In genomic region chr4:155246691-155247105, GRCm38 (mm10) we compare ENCODE assay signal across 9 mouse cellular contexts. TPM values are rescaled to one million over a fixed set of nuclear protein-coding genes. Genes with fewer than 3 reads are reported as not detected.
DNase-seq lines count a peak whose midpoint lies in the region; ATAC-seq lines count a peak whose summit lies in the region.
"Had no signal": no experiment of that assay in that cellular context is flagged by ENCODE, and none has a peak within 500 bp of the region (broad histone marks: within the 10 kb centered on the region; RNA-seq: fewer than 3 reads in every experiment).

No protein-coding gene starts in this region.

- 84% methylated on average over 12 of the region's 12 CpGs for WGBS in midbrain, embryonic 10.5 days
- WGBS in midbrain, embryonic 11.5 days = 86% methylated on average over 12 of the region's 12 CpGs
- WGBS in hindbrain, embryonic 15.5 days = 48% methylated on average over 12 of the region's 12 CpGs
- WGBS in stomach, embryonic 16.5 days = 78% methylated on average over 12 of the region's 12 CpGs

- DNase-seq in midbrain, embryonic 10.5 days (ENCODE audit: low spot score) = no peak
- no peak for DNase-seq in midbrain, embryonic 11.5 days (ENCODE audit: low spot score, missing footprints)
- peak; percentile 88 for DNase-seq in cerebellum, postnatal 14 days
- DNase-seq in left cerebral cortex, adult 8-10 months (ENCODE audit: low spot score in 2 of 2) = peak; percentile 43 to 85
- DNase-seq in urinary bladder, postnatal 10 days (ENCODE audit: low spot score) = no peak
- no peak for DNase-seq in spleen, postnatal 36 days (ENCODE audit: low spot score in 2 of 2)

- no peak overlapping the region for H3K4me3 ChIP-seq in midbrain, embryonic 10.5 days
- H3K4me3 ChIP-seq in midbrain, embryonic 11.5 days (ENCODE audit: low read depth, low read length) = no peak overlapping the region
- H3K4me3 ChIP-seq in hindbrain, embryonic 15.5 days = no peak overlapping the region
- no peak overlapping the region for H3K4me3 ChIP-seq in stomach, embryonic 16.5 days (replicated peaks; ENCODE audit: low read length)
- H3K4me3 ChIP-seq: heart, embryonic 15.5 days had no signal

- H3K9ac ChIP-seq in midbrain, embryonic 11.5 days (ENCODE audit: low read length) = no peak overlapping the region
- H3K9ac ChIP-seq in hindbrain, embryonic 15.5 days = no peak overlapping the region
- peak overlapping the region; percentile 46; the same call in 1 of the 2 replicates for H3K9ac ChIP-seq in stomach, embryonic 16.5 days (ENCODE audit: low read length)
- H3K9ac ChIP-seq: heart, embryonic 15.5 days had no signal

- peaks cover 35% of the 10 kb centered on the region for H3K4me1 ChIP-seq in midbrain, embryonic 10.5 days
- H3K4me1 ChIP-seq in midbrain, embryonic 11.5 days (ENCODE audit: control insufficient read depth, insufficient read depth, low read length) = peaks cover 16% of the 10 kb centered on the region
- peaks cover 29% of the 10 kb centered on the region for H3K4me1 ChIP-seq in hindbrain, embryonic 15.5 days (replicated peaks)
- H3K4me1 ChIP-seq in stomach, embryonic 16.5 days (ENCODE audit: control insufficient read depth, insufficient read depth, low read length) = peaks cover 19% of the 10 kb centered on the region

- H3K27ac ChIP-seq in midbrain, embryonic 10.5 days (replicated peaks) = peak overlapping the region; percentile 50
- H3K27ac ChIP-seq in midbrain, embryonic 11.5 days (ENCODE audit: low read depth, low read length) = no peak overlapping the region
- peak overlapping the region; percentile 23; the same call in 1 of the 2 replicates for H3K27ac ChIP-seq in hindbrain, embryonic 15.5 days (replicated peaks)
- H3K27ac ChIP-seq in stomach, embryonic 16.5 days (ENCODE audit: low read length) = no peak overlapping the region
- H3K27ac ChIP-seq: heart, embryonic 15.5 days had no signal

- H3K27me3 ChIP-seq in midbrain, embryonic 10.5 days (ENCODE audit: low read depth, poor library complexity, severe bottlenecking) = no peaks in the 10 kb centered on the region; the same call in 1 of the 2 replicates
- no peaks in the 10 kb centered on the region for H3K27me3 ChIP-seq in midbrain, embryonic 11.5 days (ENCODE audit: control insufficient read depth, insufficient read depth, low read length)
- no peaks in the 10 kb centered on the region for H3K27me3 ChIP-seq in hindbrain, embryonic 15.5 days
- no peaks in the 10 kb centered on the region for H3K27me3 ChIP-seq in stomach, embryonic 16.5 days (ENCODE audit: control insufficient read depth, insufficient read depth, low read length)
- H3K27me3 ChIP-seq: heart, embryonic 15.5 days had no signal

- H3K9me3 ChIP-seq in midbrain, embryonic 10.5 days (replicated peaks) = no peaks in the 10 kb centered on the region
- H3K9me3 ChIP-seq in midbrain, embryonic 11.5 days (ENCODE audit: control insufficient read depth, low read length) = no peaks in the 10 kb centered on the region; the same call in 1 of the 2 replicates
- no peaks in the 10 kb centered on the region for H3K9me3 ChIP-seq in hindbrain, embryonic 15.5 days
- no peaks in the 10 kb centered on the region for H3K9me3 ChIP-seq in stomach, embryonic 16.5 days (replicated peaks; ENCODE audit: control insufficient read depth, low read length)
- H3K9me3 ChIP-seq: heart, embryonic 15.5 days had no signal

- H3K36me3 ChIP-seq in midbrain, embryonic 10.5 days = 0 out of 2 replicates have a peak, but pooled peaks cover under 1% of the 10 kb centered on the region
- H3K36me3 ChIP-seq in midbrain, embryonic 11.5 days (ENCODE audit: control insufficient read depth, insufficient read depth, low read length) = no peaks in the 10 kb centered on the region
- H3K36me3 ChIP-seq in hindbrain, embryonic 15.5 days = no peaks in the 10 kb centered on the region
- H3K36me3 ChIP-seq in stomach, embryonic 16.5 days (ENCODE audit: control insufficient read depth, insufficient read depth, low read length) = no peaks in the 10 kb centered on the region
- H3K36me3 ChIP-seq: heart, embryonic 15.5 days had no signal

- no peak for ATAC-seq in midbrain, embryonic 11.5 days (ENCODE audit: low FRiP score)
- ATAC-seq in hindbrain, embryonic 15.5 days (ENCODE audit: low FRiP score, low read depth) = no peak
- ATAC-seq in stomach, embryonic 16.5 days (ENCODE audit: insufficient read depth, low FRiP score) = no peak

- no peak overlapping the region for H3K4me2 ChIP-seq in midbrain, embryonic 11.5 days
- H3K4me2 ChIP-seq in hindbrain, embryonic 15.5 days = no peak overlapping the region
- H3K4me2 ChIP-seq in stomach, embryonic 16.5 days (ENCODE audit: low read depth, low read length) = no peak overlapping the region
- H3K4me2 ChIP-seq: heart, embryonic 15.5 days had no signal

RNA-seq across cellular contexts. Expression of gene Faap20, which starts 2.9 kb away (rescaled TPM):
- polyA plus RNA-seq in midbrain, embryonic 10.5 days (2016; fragmentation: Nextera tagmentation; extraction: Ambion mirVana) = 118 and 120 TPM in 2 replicates
- 101 and 110 TPM in 2 replicates for polyA plus RNA-seq in midbrain, embryonic 11.5 days (2014; fragmentation: Nextera tagmentation; extraction: Ambion mirVana)
- polyA plus RNA-seq in hindbrain, embryonic 15.5 days (2015; fragmentation: Nextera tagmentation; extraction: Ambion mirVana) = 73.8 and 75.7 TPM in 2 replicates
- 10 to 100 TPM; 32.7 to 37.6 (median 34.4) TPM for total RNA-seq in left cerebral cortex, adult 8-10 months (2022)
- polyA plus RNA-seq in stomach, embryonic 16.5 days (2015; fragmentation: Nextera tagmentation; extraction: Ambion mirVana) = 58.4 and 60.1 TPM in 2 replicates

RNA-seq across cellular contexts. Expression of gene Ski, which starts 24.3 kb away (rescaled TPM):
- 8.9 and 10.1 TPM in 2 replicates for polyA plus RNA-seq in midbrain, embryonic 10.5 days (2016; fragmentation: Nextera tagmentation; extraction: Ambion mirVana)
- 12.7 and 13.6 TPM in 2 replicates for polyA plus RNA-seq in midbrain, embryonic 11.5 days (2014; fragmentation: Nextera tagmentation; extraction: Ambion mirVana)
- polyA plus RNA-seq in hindbrain, embryonic 15.5 days (2015; fragmentation: Nextera tagmentation; extraction: Ambion mirVana) = 11.3 and 11.9 TPM in 2 replicates
- 100 to 1,000 TPM; 118 to 126 (median 121) TPM for total RNA-seq in left cerebral cortex, adult 8-10 months (2022)
- 17.7 and 17.9 TPM in 2 replicates for polyA plus RNA-seq in stomach, embryonic 16.5 days (2015; fragmentation: Nextera tagmentation; extraction: Ambion mirVana)

Comparison
In these comparisons a context has a peak if more than half of its experiments do, and no peak if none do; other contexts are left out.
1. H3K27ac ChIP-seq: peak in midbrain, embryonic 10.5 days (single experiment) and hindbrain, embryonic 15.5 days (single experiment); none in midbrain, embryonic 11.5 days (single experiment) and stomach, embryonic 16.5 days (single experiment).
2. DNase-seq: peak in cerebellum, postnatal 14 days (2 of 2) and left cerebral cortex, adult 8-10 months (2 of 2); none in midbrain, embryonic 10.5 days (single experiment), midbrain, embryonic 11.5 days (single experiment), urinary bladder, postnatal 10 days (single experiment) and spleen, postnatal 36 days (0 of 2).